Mouse (Mus musculus): Measurements from ENCODE around the gene Inpp5e.

Gene Inpp5e

GRCm38 (mm10) chr2:26408515-26409356 lies at the start of gene Inpp5e:
Inpp5e (minus strand) TSS chr2:26409203.
- DNase-seq (ENCODE audit: low spot score in 2 of 2), result peak; percentile 93

DNA sequence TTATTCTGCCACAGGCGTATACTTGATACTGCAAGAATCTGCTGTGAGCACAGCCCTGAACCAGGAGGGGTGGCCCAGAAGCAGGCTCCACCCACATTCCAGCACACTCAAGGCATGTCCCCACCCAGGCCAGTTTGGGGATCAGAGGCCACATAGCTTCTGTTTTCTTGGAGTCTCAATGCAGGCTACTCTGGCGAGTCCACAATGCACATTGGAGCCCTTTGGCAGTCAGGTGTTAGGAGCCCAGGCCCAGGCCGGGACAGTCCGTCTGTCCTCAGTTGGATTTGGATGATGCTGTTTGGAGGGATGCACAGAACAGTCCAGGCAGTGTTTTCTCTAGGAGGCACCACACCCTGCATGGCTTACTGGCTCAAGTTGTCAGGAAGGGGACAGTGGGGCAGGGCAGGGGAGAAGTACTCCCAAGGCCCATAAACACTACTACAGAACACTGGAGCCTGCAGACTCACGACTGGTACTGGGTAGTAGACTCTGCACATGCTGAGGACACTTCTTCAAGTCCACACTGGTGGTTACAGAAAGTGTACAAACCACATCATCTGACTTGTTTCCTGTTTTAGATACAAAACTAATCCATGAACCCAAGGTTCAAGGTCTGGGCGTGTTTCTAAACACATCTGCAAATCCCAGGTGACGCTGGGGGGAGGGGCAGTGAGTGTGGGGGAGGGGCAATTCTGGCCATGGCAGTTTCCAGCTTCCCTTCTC lies 49.6 kb upstream of the Inpp5e start:
- no peak for DNase-seq (ENCODE audit: low spot score in 2 of 2)

DNA sequence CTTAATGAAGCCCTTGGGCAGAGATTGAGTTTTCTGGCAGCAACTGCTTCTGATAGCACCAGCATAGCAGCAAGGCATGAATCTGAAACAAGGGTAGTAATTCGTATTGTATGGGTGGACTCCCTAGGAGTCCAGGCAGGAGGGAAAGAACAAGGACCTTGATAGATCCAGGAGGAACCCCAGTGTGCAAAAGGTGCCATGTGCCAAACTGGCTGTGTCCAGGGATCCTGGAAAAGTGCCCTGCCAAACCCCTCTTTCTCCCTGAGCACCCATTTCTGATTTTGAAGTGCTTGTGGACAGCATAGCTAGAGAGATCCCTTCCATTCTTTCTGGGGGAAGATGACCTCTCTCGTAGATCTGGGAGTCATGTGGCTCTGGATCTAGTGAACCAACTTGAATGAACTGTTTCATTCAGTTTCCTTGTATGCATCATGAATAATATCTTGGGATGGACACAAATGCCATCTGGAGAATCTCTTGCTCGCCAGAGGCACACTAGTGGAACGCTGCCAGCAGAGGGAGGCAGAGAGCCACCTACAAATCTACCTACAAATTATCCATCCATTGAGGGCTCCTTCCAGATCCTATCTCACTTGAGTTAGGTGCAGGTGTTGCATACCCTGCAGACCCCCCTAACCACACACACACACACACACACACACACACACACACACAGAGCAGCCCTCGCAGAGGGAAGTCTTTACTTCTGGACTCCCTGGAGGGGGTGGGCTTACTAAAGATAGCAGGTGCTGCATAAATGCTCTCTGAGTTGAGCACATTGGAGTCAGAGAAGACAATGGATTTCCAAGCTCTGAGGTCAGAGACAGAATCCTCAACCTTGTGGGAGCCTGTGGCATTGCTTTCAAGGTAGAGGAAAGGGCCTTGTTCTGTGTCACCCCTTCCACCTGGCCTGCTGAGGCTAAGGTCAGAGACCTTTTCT lies 40.4 kb upstream of the Inpp5e start:
- peak; percentile 51 to 54 for DNase-seq (ENCODE audit: low spot score in 2 of 2)

GRCm38 (mm10) chr2:26447451-26447850 lies 38.4 kb upstream of the Inpp5e start:
- DNase-seq (ENCODE audit: low spot score in 2 of 2), result no peak

- DNase-seq (ENCODE audit: low spot score in 2 of 2), result no peak
Observed at GRCm38 (mm10) chr2:26446671-26447070, 37.7 kb upstream of the Inpp5e start.

- peak; percentile 90 for DNase-seq (ENCODE audit: low spot score in 2 of 2)
Observed at GRCm38 (mm10) chr2:26445666-26446445, 36.9 kb upstream of the Inpp5e start.

DNA sequence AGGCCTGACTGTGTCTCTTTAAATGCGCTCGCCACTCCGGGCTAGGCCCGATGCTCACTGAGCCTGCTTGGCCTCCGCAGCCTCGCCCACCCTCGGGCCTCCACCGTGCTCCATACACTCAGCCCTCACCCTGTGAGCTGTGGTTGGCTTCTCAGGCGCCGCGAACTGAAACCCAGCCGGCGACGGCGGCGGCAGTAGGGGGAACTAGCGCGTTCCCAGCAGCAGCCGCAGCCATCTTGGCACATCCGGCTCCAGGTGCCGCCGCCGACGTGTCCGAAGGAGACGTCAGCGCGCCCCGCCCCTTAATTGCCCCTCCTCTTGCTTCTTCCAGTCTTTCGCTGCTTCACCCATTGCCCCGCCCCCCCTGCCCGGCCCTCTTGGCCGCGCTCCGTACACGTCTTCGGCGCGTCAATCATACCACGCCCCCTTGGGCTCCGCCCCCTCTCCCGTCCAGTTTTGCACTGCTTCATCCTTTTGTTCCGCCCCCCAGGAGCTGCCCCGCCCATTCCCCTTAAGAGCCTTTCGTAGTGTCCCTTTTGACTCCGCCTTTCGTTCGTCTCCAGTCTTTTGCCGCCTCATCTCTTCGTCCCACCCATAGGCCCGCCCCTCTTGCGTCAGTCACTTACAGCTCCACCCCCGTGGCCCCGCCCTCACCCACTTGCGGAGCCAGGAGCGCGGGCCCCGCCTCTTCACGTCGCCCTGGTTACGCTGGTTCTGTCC lies 36.1 kb upstream of the Inpp5e start, which contains the start of gene Sec16a:
TSS of gene Sec16a (minus strand) at position 271 of the 720 bp plus-strand sequence.
- DNase-seq (ENCODE audit: low spot score in 2 of 2), result peak; percentile 100

DNA sequence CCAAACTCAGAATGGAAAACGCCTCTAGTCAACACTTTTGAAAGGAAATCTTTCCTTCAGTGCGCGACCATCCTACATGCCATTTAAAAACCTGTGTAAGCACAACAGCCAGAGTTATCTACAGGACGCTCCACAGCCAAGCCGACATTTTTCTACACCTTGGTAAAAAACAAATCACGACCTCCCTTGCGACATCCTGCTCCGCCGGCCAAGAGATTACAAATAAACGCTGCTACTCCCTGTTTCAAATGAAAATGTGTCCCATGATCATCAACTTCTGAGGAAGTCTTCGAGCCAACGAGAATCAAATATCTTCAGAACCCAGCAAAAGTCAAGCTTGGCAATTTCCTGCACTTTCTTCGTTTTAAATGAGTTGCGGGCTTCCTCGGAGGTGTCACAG lies 35.4 kb upstream of the Inpp5e start:
- DNase-seq (ENCODE audit: low spot score in 2 of 2), result no peak

DNA sequence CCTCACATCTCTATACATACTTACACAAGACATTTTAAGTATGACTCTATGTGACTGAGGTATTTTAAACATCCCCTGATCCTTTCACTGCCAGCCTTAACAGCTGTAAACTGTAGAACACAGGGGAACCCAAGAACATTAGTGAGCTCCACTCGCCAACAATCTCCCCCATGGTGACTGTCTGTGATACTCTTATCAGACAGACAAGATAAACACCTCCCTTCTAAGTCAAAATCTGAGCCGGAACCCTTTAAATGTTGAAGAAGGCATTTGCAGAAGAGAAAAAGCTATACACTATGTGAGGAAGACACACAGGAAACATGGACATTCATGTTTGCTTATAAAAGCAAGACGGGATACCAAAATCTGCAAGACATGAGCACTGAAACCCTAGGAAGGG lies 34.9 kb upstream of the Inpp5e start:
- no peak for DNase-seq (ENCODE audit: low spot score in 2 of 2)

DNA sequence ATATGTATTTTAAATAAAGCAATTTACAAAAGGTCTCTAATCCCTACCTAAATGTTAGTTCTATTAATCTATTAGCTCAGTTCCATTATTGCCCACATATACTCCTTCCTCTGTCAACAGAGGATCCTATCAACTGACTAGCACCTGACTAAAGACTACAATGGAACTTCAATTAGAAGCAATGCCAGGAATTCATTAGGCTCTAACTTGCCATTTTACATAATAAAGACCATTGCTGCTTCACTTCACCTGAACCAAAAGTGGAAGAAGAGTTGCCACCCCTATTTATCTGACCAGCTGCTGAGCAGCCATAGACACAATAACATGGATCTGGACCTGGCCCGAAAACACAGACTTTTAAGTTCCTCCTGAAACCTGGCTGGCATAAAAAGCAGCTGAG lies 33.8 kb upstream of the Inpp5e start:
- no peak for DNase-seq (ENCODE audit: low spot score in 2 of 2)

GRCm38 (mm10) chr2:26441688-26442087 lies 32.7 kb upstream of the Inpp5e start:
- no peak for DNase-seq (ENCODE audit: low spot score in 2 of 2)

DNA sequence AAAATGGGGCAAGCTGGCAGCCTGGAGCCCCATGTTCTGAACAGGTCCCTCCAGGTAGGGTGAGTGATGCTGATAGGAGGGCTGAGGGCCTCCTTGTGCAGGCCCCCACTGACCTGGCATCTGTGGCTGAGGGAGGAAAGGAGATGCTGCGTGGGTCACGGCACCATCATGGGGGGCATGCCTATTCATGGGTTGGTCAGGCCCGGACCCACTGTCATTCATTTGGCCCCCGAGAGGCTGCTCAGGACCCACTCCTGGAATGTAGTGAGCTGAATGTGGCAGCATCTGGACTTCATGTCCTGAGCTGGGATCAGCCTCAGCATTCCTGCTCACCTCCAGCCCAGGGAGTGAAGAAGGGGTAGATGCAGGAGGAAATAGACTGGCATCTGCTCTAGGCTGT lies 32.3 kb upstream of the Inpp5e start:
- DNase-seq (ENCODE audit: low spot score in 2 of 2), result no peak

DNA sequence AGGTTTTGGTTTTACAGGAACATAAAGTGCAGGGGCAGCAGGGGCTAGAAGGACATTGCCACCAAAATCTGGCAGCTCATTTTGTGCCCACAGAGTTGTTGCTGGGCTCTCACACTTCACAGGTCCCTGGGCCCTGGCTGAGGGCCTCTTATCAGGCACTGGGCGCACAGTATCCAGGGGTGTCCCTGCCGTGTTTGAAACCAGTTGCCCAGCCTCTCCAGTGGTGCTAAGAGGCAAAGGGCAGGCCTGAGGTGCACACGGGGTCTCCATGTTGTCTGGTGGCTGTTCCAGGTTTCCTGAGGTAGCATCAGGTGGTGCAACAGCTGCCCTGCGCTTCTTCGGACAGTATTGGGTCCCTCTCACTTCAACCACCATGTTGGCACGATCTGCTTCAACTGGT lies 30.7 kb upstream of the Inpp5e start:
- no peak for DNase-seq (ENCODE audit: low spot score in 2 of 2)

DNA sequence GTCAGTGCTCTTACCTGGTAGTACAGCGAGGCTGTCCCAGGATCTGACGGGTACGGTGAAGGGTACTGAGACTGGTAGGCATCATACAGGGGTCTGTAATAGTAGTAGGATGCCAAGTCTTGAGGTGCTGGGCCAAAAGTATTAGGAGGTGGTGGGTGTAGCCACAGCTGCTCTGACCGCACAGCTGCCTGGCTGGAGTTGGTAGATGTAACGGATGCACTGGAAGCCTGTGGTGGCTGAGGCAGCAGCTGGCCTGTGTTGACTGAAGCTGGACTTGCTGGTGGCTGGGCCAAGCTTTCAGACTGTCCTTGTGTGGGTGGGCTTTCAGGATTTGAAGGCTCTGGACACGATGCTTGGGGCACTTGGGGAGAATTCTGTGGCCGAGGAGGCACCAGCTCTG lies 29.4 kb upstream of the Inpp5e start:
- no peak for DNase-seq (ENCODE audit: low spot score in 2 of 2)

DNA sequence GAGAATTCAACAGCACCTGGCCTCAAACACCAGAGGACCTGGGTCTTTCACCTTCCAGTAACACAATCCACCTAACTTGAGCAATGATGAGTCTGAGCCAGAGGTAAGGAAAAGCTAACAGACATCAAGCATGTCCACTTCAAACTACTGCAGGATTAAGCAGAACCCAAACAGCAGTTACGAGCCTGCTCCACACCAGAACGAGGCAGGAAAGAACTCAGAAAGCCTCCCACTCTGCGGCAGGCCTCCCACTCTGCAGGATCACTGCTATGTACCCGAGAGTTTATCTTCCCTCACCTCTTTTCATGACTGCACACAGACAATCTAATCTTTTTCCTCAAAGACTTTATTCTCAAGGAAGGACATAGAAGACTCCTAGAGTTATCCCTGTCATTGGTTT lies 28.2 kb upstream of the Inpp5e start:
- DNase-seq (ENCODE audit: low spot score in 2 of 2), result no peak

- no peak for DNase-seq (ENCODE audit: low spot score in 2 of 2)
Observed at GRCm38 (mm10) chr2:26434791-26435572, 26.0 kb upstream of the Inpp5e start.

GRCm38 (mm10) chr2:26429851-26430250 lies 20.8 kb upstream of the Inpp5e start:
- no peak for DNase-seq (ENCODE audit: low spot score in 2 of 2)

- no peak for DNase-seq (ENCODE audit: low spot score in 2 of 2)
Observed at GRCm38 (mm10) chr2:26424541-26424940, 15.5 kb upstream of the Inpp5e start.

DNA sequence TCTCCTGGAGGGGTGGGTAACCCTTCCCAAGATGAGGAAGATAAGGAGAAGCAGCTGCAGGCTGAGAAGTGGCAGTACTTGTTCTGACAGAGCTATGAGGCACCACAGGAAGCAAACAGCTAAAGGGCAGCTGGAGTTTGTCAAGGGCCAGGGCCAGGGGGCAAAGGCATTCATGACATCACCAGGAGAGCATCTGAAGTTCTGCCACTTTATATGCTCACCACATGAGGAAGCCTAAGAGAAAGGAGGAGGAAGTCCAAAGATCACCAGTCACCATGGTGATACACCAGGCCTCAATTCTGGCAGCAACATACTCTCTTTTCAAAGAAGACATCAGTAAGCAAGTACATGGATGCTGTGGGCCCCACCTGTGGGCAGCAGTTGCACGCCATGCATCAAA lies 14.1 kb upstream of the Inpp5e start:
- no peak for DNase-seq (ENCODE audit: low spot score in 2 of 2)

DNA sequence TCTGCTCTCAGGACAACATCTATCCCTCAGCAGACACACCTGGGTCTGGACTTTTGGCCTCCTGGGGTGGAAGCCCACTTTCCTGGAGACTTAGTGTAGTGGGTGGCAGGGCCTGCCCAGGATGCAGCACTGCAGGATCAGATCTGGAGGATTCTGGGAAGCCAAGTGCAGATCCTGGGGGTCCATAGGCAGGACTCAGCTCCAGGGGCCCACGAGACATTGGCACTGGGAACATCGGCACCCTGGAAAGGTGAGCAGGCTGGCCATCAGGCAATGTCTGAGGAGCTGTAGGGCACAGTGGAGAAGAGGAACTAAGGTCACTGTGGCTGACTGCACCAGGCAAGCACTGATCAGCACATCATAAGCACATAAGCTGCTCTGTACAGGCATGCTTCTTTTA lies 13.0 kb upstream of the Inpp5e start:
- no peak for DNase-seq (ENCODE audit: low spot score in 2 of 2)

All from spleen, postnatal 36 days (tissue).